Mouse (Mus musculus) urinary bladder, postnatal 10 days (tissue): ENCODE measurements around the gene Flnb.

Experiments
- DNase-seq: peaks from one replicate; pipeline ENCODE4 v3.0.0; 2022; ENCODE audit warnings: low spot score

Gene Flnb

DNA sequence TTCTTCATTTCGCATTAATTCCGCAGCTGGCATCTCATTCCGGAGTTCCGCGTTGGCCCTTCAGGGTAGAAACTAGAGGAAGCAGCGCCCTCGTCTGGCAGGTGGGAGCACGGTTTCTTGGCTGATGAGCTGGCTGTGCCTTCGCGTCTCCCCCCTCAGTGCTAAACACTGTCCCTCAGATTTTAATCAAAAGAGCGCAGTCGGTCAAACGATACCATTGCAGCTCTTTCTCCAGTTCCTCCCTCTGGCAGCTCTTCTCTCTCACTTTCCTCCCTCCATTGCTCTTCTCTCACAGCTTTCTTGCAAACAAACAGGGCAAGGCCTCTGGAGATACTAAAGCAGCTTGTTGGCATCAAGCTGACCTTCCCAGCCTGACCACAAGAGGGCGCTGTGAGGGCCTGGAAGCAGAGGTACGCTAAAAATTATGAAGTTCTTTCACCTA is 179.5 kb downstream of the Flnb start:
- peak; percentile 72 for DNase-seq

DNA sequence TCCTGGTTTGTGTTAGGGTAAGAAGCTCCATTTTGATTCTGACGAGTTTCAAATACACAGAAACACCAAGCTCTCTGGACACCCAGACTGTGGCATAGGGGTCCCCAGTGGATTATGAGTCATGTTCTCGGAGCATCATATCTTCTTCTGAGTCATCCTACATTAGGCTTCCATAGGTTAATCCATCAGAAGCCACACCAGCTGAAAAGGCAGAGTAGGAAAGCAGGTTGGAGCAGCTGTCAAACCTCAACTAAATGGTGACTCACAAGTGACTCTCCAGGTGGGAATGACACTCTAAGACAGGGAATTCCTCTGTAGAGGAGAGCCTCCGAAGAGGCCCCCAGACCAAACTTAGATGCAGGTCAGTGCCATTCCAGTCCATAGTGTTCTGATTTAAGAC is 181.3 kb downstream of the Flnb start:
- no peak for DNase-seq

DNA sequence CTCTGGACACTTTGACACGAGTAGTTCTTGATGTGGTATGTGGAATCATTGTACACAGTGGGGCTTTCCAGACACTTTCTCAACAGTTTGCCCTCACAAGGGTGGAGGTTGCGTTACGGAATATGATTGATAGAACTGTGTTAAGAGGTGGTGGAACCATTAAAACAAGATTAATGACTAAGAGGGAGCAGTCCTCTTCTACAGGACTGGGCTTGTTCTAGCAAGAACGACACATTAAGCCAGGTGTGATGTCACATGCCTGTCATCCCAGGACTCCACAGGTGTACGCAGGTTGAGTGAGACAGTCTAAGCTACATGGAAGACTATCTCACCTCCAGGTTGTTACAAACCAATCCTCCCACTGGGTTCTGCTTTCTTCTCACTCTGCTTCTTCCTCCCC is 181.7 kb downstream of the Flnb start:
- DNase-seq: no peak

DNA sequence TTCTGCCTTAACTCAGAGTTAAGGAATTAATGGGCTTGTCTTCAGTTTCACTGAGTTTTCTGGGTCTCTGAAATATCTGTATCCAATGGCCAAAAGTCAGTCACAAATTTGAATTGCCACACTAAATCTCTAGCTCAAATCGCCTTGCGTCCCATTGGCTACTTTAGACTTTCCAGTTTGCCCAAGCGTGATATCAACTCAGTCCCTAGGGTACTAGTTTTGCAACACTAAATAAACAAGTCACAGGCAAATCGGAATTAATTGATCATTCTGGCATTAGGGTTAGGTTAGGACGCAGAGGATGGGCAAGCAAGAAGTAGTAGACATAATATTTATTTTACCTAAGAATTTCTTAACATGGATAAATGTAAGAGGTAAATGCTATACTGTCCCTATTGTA is 182.5 kb downstream of the Flnb start:
- no peak for DNase-seq
